Mouse (Mus musculus) spleen, adult 10 weeks (tissue): ENCODE measurements around the gene Dydc2. TPM values are rescaled to one million over a fixed set of nuclear protein-coding genes. Genes with fewer than 3 reads are reported as not detected.

Source experiments
- polyA plus RNA-seq: library from polyadenylated mRNA; stranded (reverse); fragments of 350-450 nt; fragmentation: Illumina TruSeq; extraction: RNeasy Lipid Tissue Mini Kit (QIAGEN cat#74804); gene quantifications from one replicate; pipeline ENCODE4 v1.2.3, GENCODE M21; 2015; ENCODE audit warnings: low replicate concordance; ENCODE audit not compliant: insufficient read depth

Gene Dydc2
- not detected for polyA plus RNA-seq

DNA sequence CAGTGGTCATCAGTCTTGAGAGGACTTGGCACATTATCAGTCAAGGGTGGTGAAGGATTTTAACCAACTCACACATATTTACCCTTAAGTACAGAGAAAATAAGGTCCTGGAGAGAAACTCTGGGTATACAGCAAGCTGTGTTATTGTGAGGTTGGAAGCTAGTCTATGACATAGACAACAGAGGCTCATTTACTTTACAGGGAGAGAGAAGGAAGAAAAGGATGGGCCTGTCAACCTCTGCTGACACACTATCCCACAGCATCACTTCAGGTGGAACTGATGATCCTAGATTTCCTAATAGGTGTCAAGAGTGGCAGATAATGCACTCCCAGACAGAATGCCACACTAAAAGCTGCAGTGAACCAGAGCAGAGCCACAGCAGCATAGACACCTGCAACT lies at the start of gene Dydc2:
Dydc2 (minus strand) TSS at position 101 of the 400 bp plus-strand sequence.

DNA sequence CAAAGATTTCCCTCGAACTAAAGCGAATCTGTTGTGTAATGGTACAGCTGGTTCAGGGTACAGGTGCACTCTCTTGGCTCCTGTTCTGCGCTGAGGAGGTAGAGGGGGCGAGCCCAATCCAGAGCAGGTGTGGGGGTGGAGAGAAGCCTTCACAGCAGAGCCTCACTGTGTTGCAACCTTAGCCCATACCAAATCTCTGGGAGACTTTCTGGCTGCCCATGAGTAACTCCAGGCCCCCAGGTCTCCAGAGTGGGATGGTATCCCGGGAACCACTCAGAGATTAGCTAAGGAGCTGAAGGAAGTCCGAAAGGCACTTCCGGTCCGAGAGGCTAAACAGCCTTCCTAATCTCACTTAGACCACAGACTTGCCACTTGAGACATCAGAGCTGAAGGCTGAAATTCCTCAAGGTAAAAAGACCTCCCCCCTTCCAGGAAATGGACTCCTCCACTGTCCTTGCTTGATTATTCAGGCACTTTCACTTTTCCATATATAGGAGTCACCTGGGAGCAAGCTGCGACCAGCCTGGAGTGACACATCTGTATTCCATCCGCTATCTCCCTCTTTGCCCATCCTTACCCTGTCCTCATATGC lies 35.9 kb upstream of the Dydc2 start, which contains the start of gene Mat1a:
Mat1a (plus strand) TSS at position 183 of the 592 bp plus-strand sequence.

DNA sequence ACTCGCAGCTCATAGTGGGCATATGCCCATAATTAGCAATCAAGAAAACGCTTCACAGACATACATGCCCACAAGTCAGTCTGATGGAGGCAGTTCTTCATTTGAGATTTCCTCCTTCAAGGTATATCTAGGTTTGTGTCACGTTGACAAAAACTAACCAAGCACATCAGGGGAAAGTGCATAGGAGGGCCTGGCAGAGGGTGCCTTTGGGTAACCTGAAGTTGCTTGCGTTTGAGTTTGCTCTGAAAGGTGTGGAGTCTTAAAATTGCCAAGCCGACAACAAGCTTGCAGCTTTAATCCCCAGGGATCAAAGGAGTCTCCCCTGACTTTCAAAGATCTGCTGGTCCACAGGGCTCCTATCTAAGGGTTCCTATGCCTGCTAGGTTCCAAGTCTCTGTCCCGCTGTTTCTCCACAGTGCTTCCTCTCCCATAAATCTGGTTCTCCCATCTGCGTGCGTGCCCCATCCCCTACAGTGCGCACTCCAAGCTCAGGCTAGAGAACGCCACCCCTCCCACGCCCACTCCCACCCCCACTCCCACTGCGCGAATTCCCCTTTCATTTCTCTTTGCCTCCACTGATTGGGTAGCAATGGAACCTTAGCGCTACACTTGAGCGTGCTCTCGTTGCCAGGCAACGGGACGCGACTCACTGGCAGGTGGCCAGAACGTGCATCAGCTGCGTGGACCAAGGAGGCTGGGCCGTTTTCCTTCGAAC lies 3.4 kb upstream of the Dydc2 start, which contains the start of gene Dydc1:
Dydc1 (plus strand) TSS at position 683 of the 715 bp plus-strand sequence.

DNA sequence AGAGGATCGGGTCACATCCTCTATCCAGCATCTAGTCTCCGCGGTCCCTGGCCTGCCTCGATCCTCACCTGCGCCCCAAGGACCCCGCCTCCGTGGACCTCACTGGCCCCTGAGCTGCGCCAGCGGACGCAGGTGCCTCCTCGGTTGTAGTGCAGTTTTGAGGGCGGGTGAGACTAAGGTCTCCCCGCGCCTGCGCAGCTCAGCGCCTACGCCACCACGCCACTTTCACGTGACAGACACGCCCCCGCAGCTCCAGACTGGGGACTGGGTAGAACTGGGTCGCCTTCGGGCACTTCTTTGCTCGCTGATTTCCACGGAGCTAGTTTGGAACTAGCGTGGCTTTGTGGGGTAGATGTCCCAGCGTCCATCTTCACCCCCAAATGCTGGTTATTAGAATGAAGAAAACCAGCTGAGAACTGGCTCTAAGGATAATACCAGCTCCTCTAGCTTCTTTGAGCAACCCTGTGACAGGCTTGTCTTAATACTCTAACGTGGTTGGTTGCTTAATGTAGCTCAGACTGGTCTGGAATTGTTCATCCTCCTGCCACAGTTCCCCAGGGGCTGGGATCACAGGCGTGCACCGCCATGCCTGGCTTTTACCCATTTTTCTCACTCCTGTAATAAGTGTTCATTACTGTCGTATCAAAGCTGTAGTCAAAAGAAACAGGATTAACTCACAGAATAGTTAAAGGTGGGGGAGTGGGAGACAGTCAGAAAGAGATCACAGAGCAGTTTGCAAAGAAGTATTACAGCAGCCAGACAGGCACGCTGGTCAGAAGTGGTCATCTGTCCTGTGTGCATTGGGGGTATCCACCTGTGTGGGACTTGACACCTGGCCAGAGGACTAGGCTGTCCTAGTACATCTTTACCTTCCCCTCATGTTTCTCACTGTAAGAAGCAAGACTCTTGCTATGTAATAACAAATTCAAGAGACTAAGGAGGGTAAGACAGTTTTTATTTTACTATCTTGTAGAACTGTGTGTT lies 55.1 kb downstream of the Dydc2 start, which contains the start of gene Fam213a:
Fam213a (minus strand) TSS at position 159 of the 984 bp plus-strand sequence.

Other genes starting within 250 kb of the Dydc2 start
- gene Sh2d4b, start 175.9 kb downstream of the Dydc2 start, polyA plus RNA-seq: 2.2 TPM
- gene Tspan14, start 102.4 kb downstream of the Dydc2 start, polyA plus RNA-seq: 57.4 TPM
- 52.2 TPM for gene Fam213a, start 55.4 kb downstream of the Dydc2 start, polyA plus RNA-seq
- gene Dydc1, start 3.7 kb upstream of the Dydc2 start, polyA plus RNA-seq: not detected
- not detected for gene Mat1a, start 35.8 kb upstream of the Dydc2 start, polyA plus RNA-seq
- gene Sftpa1, start 62.6 kb upstream of the Dydc2 start, polyA plus RNA-seq: not detected
- gene Mbl1, start 82.2 kb upstream of the Dydc2 start, polyA plus RNA-seq: not detected
- not detected for gene Sftpd, start 115.9 kb upstream of the Dydc2 start, polyA plus RNA-seq
- not detected for gene Gm2832, start 209.6 kb upstream of the Dydc2 start, polyA plus RNA-seq